Mouse (Mus musculus): ENCODE data around the gene Morf4l1. TPM values are rescaled to one million over a fixed set of nuclear protein-coding genes. Genes with fewer than 3 reads are reported as not detected.

Gene Morf4l1
- 512 and 551 TPM in 2 replicates for polyA plus RNA-seq (2016; fragmentation: Nextera tagmentation; extraction: Ambion mirVana)

DNA sequence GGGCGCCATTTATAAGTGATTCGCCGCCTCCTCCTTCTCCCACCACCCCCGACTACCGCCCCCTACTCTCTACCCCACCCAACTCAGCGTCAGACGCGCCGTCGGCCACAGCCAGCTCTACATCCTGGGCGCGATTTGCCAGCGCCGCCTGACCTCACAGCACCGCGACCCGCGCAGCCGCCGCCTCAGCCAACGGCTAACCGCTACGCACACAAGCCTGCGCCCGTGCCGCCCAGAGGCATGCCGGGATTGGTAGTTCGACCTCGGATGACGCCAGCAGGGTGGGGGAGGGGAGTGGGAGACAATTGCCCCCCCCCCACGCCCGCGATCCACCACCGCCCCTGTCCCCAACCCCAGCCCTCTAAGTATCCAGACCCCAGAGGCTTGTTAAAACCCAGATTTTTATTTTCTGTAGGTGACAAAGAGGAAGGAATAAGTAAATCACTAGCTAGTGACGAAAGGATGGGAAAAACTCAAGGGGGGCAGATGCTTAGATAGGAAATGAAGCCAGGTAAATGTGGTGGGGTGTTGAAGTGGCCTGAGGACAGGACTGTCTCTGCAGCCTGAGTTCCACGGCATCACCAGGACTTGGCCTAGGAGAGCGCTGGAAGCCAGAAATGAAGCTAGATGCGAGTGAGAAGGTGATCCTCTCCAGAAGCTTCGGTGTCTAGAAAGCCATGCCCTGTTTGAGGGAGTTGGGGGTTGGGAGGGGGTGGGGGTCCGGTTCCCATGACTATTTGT is at the start of gene Morf4l1:
TSS of gene Morf4l1 (minus strand) at position 208 of the 741 bp plus-strand sequence.
- peaks cover 14% of the 10 kb centered on the region for H3K4me1 ChIP-seq
- H3K36me3 ChIP-seq: no peaks in the 10 kb centered on the region
- 1% methylated on average over 40 of the region's 40 CpGs for WGBS
- H3K4me2 ChIP-seq (replicated peaks): peak within 1 kb of the TSS; percentile 91
- H3K9ac ChIP-seq: peak within 1 kb of the TSS; percentile 96
- no peaks in the 10 kb centered on the region for H3K9me3 ChIP-seq (replicated peaks)
- ATAC-seq (ENCODE audit: low FRiP score): peak; percentile 99
- H3K27ac ChIP-seq: peak within 1 kb of the TSS; percentile 99
- H3K27me3 ChIP-seq: no peaks in the 10 kb centered on the region
- H3K4me3 ChIP-seq: peak within 1 kb of the TSS; percentile 89

DNA sequence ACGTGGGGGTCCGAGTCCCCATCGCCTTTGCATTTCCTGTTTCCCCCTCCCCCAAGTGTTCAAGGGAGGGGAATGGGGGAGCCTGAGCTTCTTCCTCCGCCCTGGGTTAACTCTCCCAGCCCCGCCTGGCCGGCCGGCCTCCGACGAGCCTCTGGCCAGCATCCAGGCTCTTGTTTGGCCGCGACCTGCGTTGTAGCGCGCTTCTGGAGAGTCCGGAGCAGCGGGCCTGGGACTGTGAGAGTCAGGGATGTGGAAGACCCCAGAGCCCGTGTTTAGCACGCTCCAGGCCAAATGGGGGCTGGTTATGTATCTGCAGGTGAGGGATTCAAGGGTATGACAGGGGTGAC is 49.1 kb upstream of the Morf4l1 start:
- WGBS: under 1% methylated on average over 17 of the region's 18 CpGs
- Histone ChIP-seq H3K4me3 (peak overlapping the region; percentile 78), H3K4me1 (peaks cover 20% of the 10 kb centered on the region), H3K36me3 (no peaks in the 10 kb centered on the region), H3K27ac (peak overlapping the region; percentile 76), H3K9ac (peak overlapping the region; percentile 81), H3K27me3 (no peaks in the 10 kb centered on the region), H3K4me2 (replicated peaks) (peak overlapping the region; percentile 92), H3K9me3 (replicated peaks) (no peaks in the 10 kb centered on the region)
- peak; percentile 70 for ATAC-seq (ENCODE audit: low FRiP score)

DNA sequence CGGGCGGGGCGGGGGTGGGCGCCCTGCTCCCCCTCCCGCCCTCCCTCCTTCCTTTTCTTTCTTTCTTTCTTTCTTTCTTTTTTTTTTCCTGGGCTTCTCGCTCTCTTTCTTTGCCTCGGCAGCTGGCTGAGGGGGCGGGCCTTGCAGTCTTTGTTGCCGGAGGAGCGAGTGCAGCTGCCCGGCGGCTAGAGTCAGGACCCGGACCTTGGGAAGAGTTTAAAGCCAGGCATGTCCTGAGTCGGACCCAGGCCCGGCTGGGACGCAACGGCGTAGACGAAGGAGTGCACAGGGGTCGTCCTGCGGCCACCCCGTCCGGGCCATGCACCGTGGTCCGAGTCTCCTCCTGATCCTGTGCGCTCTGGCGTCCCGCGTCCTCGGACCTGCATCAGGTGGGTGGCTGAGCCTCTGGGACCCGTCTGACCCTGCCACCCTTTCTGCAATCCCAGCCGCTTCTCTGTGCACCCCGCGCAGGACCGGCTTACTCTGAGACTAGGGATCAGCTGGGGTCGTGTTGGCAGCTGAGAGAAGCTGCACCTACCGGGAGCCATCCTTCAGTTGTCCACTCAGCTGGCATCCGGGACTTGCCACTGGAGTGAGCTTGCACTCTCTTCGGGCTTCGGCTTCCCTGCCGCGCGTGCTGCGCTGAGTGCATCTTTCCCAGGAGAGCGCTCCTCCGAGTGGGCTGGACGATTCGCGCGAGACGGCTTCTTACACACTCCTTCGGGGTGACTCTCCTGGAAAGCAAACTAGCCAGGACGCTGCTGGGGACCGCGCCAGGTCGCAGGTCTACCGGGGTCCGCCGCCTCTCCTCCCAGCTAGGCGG is 48.6 kb upstream of the Morf4l1 start, which contains the start of gene Adamts7:
TSS of gene Adamts7 (plus strand) at position 144 of the 823 bp plus-strand sequence.
- no peaks in the 10 kb centered on the region for H3K27me3 ChIP-seq
- H3K4me2 ChIP-seq (replicated peaks): peak within 1 kb of the TSS; percentile 92
- under 1% methylated on average over 52 of the region's 60 CpGs for WGBS
- no peaks in the 10 kb centered on the region for H3K36me3 ChIP-seq
- H3K9ac ChIP-seq: peak within 1 kb of the TSS; percentile 81
- peak within 1 kb of the TSS; percentile 76 for H3K27ac ChIP-seq
- peak; percentile 79 for ATAC-seq (ENCODE audit: low FRiP score)
- H3K4me1 ChIP-seq: peaks cover 20% of the 10 kb centered on the region
- H3K4me3 ChIP-seq: peak within 1 kb of the TSS; percentile 78
- no peaks in the 10 kb centered on the region for H3K9me3 ChIP-seq (replicated peaks)

DNA sequence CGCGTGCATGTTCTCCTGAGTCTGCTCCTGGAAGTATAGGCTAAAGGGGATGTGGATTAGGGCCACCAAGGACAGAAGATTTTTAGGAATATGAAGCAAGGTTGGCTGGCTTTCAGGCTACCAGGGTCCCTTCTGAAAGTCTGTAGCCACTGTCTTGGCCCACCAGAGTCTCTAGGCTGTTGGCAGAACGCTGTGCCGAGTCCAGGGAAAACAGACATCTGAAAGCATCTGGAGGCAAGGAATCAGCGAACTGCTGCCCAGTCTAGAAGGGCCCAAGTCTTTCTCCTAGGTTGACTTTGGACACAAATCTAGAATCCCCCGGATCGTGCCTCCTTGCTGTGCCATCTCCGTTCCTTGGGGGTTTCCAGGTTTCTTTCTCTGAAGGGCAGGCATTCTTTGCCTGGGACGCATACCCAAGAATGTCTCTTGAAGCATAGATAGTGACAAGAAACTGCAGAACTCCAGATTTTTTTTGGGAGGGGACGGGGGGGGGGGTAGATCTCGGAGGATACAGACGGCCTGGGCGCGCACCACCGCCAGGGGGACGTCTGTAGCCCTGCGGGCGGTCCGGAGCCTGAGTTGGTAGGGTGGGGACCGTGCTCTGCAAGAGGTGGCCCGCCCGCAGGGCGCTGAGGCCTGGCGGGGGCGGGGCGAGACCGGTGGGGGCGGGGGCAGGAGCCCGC is 47.8 kb upstream of the Morf4l1 start:
- H3K27ac ChIP-seq: peak overlapping the region; percentile 76
- no peaks in the 10 kb centered on the region for H3K9me3 ChIP-seq (replicated peaks)
- H3K9ac ChIP-seq: peak overlapping the region; percentile 81
- peak overlapping the region; percentile 78 for H3K4me3 ChIP-seq
- peak; percentile 76 for ATAC-seq (ENCODE audit: low FRiP score)
- H3K27me3 ChIP-seq: no peaks in the 10 kb centered on the region
- H3K4me2 ChIP-seq (replicated peaks): peak overlapping the region; percentile 92
- H3K4me1 ChIP-seq: peaks cover 20% of the 10 kb centered on the region
- no peaks in the 10 kb centered on the region for H3K36me3 ChIP-seq
- 7% methylated on average over 27 of the region's 29 CpGs for WGBS

DNA sequence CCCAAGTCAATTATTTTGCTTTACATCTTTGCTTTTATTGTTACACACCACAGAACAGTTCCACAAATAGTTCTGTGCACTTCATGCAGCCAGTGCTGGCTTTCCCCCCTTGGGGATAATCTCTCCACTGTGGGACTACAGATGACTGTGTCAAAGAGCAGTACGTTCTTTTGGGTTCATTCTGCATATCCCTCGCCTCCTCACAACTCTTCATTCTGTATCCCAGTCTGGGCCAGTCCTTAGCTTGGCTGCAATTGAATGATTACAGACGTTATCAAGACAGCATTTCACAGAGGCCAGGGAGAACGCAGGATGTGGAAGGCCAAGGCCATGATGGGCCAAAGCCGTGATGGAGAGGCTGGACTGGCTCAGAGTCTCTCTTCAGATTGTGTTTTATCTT is 32.3 kb upstream of the Morf4l1 start:
- 86% methylated on average over 5 of the region's 5 CpGs for WGBS
- H3K4me1 ChIP-seq: no peaks in the 10 kb centered on the region
- no peak for ATAC-seq (ENCODE audit: low FRiP score)
- no peak overlapping the region for H3K4me3 ChIP-seq
- H3K9me3 ChIP-seq (replicated peaks): no peaks in the 10 kb centered on the region
- no peak overlapping the region for H3K27ac ChIP-seq
- H3K9ac ChIP-seq: no peak overlapping the region
- no peak overlapping the region for H3K4me2 ChIP-seq (replicated peaks)
- H3K27me3 ChIP-seq: no peaks in the 10 kb centered on the region
- H3K36me3 ChIP-seq: no peaks in the 10 kb centered on the region

DNA sequence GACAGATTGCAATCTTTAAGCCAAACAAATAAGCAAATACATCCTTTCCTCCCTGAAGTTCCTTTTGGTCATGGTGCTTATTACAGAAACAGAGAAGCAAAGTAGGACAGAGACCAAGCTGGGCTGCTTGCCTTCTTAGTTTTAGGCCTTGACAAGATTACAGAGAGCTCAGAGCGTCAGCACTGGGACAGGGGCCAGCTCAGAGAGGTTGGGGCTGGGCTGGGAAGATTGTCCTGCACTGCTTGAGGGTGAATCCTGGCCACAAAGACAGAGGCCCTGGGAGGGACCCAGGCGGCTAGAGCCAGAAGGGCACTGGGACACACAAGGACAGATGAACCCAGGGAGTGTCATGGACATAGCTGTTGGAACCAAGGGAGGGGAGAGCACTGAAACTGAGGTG is 31.2 kb upstream of the Morf4l1 start:
- Histone ChIP-seq H3K4me3 (no peak overlapping the region), H3K27me3 (no peaks in the 10 kb centered on the region), H3K27ac (no peak overlapping the region), H3K9me3 (replicated peaks) (no peaks in the 10 kb centered on the region), H3K9ac (no peak overlapping the region), H3K4me1 (no peaks in the 10 kb centered on the region), H3K36me3 (no peaks in the 10 kb centered on the region), H3K4me2 (replicated peaks) (no peak overlapping the region)
- WGBS: 51% methylated on average over 2 of the region's 2 CpGs
- no peak for ATAC-seq (ENCODE audit: low FRiP score)

DNA sequence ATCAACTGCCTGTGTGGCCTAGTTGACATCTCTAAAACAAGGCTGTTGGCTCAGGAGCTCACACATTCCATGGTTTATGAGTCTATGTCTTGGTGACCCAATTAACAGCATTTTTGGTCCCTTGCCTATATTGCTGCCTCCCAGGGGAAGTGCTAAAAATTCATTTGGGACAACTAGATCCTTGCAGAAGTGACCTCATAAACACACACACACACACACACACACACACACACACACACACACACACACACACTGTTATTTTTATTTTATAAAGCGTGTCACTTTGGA is 22.0 kb upstream of the Morf4l1 start:
- WGBS: 100% methylated on average over 1 of the region's 1 CpGs
- no peaks in the 10 kb centered on the region for H3K36me3 ChIP-seq
- H3K27ac ChIP-seq: no peak overlapping the region
- no peak overlapping the region for H3K9ac ChIP-seq
- no peak overlapping the region for H3K4me2 ChIP-seq (replicated peaks)
- no peaks in the 10 kb centered on the region for H3K27me3 ChIP-seq
- no peak for ATAC-seq (ENCODE audit: low FRiP score)
- peaks cover 3% of the 10 kb centered on the region for H3K4me1 ChIP-seq
- no peaks in the 10 kb centered on the region for H3K9me3 ChIP-seq (replicated peaks)
- no peak overlapping the region for H3K4me3 ChIP-seq

DNA sequence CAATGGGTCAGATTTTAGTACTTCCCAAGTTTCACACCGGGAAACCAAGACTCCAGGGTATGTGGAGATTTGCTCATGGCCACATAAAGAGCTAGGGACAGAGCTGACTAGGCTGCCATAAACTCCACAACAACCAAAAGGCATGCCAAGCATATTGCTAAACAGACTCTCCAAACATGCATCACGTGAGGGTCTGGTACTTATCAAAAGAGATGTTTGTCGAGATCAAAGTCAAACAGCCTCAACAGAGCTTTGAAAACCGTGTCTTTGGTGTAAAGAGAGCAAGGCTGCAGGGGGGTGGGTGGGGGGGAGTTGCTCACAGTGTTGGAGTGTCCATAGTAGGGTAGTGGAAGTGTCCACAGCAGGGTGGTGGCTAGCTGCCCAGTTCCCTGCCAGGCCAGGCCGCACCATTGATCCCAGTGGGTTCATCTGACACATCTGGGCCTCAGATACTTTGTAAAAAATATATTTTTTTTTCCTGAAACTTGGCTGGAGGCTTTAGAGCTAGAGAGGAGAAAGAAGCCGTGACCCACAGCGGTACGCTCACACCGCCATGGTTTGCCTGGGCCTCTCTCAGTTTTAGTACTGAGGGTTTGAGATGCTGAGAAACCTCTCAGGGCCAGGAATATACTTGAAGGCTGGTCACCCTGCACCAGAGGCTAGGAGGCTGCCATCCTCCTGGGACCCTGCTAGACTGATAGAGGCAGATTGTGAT is 21.5 kb upstream of the Morf4l1 start:
- H3K9ac ChIP-seq: no peak overlapping the region
- H3K9me3 ChIP-seq (replicated peaks): no peaks in the 10 kb centered on the region
- H3K4me1 ChIP-seq: peaks cover 3% of the 10 kb centered on the region
- H3K36me3 ChIP-seq: no peaks in the 10 kb centered on the region
- H3K27ac ChIP-seq: no peak overlapping the region
- no peak overlapping the region for H3K4me3 ChIP-seq
- no peak for ATAC-seq (ENCODE audit: low FRiP score)
- 69% methylated on average over 9 of the region's 9 CpGs for WGBS
- H3K4me2 ChIP-seq (replicated peaks): no peak overlapping the region
- H3K27me3 ChIP-seq: no peaks in the 10 kb centered on the region

DNA sequence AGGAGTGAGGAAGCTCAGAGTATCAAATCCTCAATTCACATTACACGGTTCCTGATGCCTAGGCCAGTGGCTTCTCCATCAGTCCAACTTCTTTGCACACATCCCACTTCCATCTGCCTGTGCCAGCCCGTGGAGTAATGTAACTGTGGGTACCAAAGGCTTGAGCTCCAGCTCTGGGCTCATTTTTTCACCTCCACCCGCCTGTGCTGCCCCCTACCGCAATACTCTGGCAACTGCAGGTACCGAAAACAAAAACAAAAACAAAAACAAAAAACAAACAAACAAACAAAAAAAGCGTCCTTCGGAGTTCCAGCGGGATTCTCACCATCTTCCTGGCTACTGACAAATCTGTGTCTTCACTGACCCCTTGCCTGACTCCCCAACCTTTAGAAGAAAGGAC is 20.9 kb upstream of the Morf4l1 start:
- Histone ChIP-seq H3K4me1 (peaks cover 3% of the 10 kb centered on the region), H3K9me3 (replicated peaks) (no peaks in the 10 kb centered on the region), H3K36me3 (no peaks in the 10 kb centered on the region), H3K9ac (no peak overlapping the region), H3K4me2 (replicated peaks) (no peak overlapping the region), H3K27me3 (no peaks in the 10 kb centered on the region), H3K4me3 (no peak overlapping the region), H3K27ac (no peak overlapping the region)
- 82% methylated on average over 8 of the region's 8 CpGs for WGBS
- ATAC-seq (ENCODE audit: low FRiP score): no peak

DNA sequence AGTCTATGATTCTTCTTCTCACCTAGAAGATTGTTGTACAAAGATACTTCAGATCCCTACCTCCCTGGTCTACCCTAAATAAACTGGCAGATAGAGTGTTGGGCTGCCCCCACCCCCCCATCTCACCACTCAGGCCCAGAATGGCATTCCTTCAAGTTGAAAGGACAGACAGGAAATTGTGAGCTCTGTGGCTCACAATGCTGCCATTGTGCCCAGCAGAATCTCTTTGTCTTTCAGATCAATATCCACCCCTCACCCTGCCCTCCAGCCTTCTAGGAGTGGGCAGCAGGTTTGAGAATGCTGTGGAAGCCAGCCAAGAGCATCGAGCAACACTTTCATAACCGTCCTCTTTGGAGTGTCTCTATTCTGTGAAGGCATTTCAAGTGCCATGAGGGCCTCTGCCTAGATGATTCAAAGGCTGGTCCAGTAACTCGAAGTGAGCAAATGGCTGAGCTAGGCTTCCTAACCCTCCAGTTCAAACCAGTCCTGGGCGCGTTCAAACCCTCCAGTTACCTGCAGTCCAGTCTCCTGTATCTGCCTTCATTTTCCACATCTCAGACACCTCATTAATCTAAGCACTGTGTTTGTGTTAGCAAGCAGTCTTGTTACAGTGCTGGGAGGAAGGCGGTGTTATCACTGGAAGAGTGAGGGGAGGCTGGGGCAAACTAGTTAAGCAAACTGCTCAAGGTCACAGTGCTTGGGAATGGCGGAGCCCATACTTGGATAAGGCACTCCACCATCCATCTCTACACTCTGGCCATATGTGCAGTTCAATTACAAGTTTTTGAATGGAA is 19.2 kb upstream of the Morf4l1 start:
- H3K27me3 ChIP-seq: no peaks in the 10 kb centered on the region
- no peaks in the 10 kb centered on the region for H3K36me3 ChIP-seq
- peaks cover 3% of the 10 kb centered on the region for H3K4me1 ChIP-seq
- no peak overlapping the region for H3K27ac ChIP-seq
- no peak overlapping the region for H3K4me2 ChIP-seq (replicated peaks)
- no peaks in the 10 kb centered on the region for H3K9me3 ChIP-seq (replicated peaks)
- H3K9ac ChIP-seq: no peak overlapping the region
- WGBS: 73% methylated on average over 7 of the region's 7 CpGs
- ATAC-seq (ENCODE audit: low FRiP score): no peak
- H3K4me3 ChIP-seq: no peak overlapping the region

DNA sequence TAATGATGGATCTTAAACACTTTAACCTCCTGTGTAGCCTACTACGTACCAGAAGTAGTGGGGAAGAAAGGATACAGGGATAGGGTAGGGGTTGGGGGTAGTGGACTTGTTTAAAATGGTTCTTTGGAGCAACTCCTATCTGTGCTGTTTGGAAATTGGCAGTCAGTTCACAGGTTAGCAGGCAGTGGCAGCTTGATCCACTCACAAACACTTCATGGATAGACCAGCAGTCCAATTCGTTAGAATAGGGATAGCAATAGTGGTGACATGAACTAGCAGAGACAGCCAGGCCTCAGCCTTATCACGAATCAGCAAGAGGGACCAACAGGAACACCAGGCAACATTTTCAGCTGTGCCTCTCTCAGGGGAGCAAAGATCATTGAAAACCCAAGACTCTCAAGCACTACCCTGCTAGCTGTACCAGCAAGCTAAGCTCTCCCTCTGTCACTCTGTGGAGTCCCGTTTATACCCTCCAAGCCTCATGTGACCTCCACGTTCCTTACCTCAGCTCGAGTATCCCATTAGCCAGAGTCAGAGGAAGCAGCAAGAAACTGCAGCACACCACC is 14.1 kb upstream of the Morf4l1 start:
- no peaks in the 10 kb centered on the region for H3K36me3 ChIP-seq
- H3K9ac ChIP-seq: no peak overlapping the region
- H3K27me3 ChIP-seq: no peaks in the 10 kb centered on the region
- no peak overlapping the region for H3K27ac ChIP-seq
- H3K4me2 ChIP-seq (replicated peaks): no peak overlapping the region
- H3K4me1 ChIP-seq: no peaks in the 10 kb centered on the region; the same call in none of the 2 replicates
- no peaks in the 10 kb centered on the region for H3K9me3 ChIP-seq (replicated peaks)
- no peak for ATAC-seq (ENCODE audit: low FRiP score)
- 91% methylated on average over 6 of the region's 6 CpGs for WGBS
- no peak overlapping the region for H3K4me3 ChIP-seq
